Mouse (Mus musculus): ENCODE data around the gene Vmn2r26. TPM values are rescaled to one million over a fixed set of nuclear protein-coding genes. Genes with fewer than 3 reads are reported as not detected.
"Not testable (repeated sequence)": the region's sequence is repeated elsewhere in the genome, so short reads cannot be mapped to it uniquely, and the experiment has no call there.

Vmn2r26 gene
- not detected for total RNA-seq (2021)

DNA sequence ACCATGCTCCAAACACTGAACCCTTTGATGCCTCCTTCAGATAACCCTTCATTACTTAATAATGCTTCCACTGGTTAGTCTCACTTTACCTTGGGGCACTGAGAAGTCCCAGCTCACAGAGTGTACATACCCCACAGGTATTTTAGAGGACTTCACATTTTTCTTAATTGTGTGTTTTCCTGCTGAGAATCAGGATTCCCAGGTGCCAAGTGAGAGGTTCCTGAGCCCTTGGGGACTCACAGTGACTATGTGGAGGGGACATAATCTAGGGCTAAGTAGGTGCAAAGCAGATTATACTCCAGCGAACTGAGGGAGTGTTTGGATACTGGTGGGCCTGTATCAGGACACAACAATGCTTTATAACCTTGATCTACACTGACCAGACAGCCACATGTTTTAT, at the start of gene Vmn2r26:
Gene Vmn2r26, plus strand, starts transcription at position 301 of the 400 bp plus-strand sequence.
- intact Hi-C loops (cut with DNase I), result loop anchor here (5.0 kb wide), 1 partner anchor 167 kb away; no protein-coding TSS in a partner anchor
- DNase-seq (ENCODE audit: low spot score in 2 of 2), result not testable (repeated sequence)

- DNase-seq (ENCODE audit: low spot score in 2 of 2), result no peak
- intact Hi-C loops (cut with DNase I), result loop anchor here (5.0 kb wide), 1 partner anchor 164 kb away; no protein-coding TSS in a partner anchor
These were observed 3.5 kb upstream of the Vmn2r26 start for GRCm38 (mm10) chr6:124020841-124021240.

DNA sequence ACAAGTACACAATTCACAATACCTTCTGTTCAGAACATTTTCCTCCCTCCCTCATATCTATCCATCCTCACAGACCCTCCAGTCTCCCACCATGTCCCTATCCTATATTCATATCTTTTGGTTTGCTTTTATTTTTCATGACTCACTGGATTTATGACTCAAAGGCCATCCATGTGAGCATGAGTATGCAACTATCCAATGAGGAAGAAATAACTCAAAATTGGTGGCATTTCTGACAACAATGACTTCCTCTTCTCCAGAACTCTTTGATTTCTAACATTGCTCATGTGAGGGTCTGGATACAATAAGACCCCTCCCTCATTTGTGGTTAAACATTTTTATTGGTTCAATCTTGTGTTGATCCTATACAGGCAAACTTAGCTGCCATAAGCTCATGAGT, 24.0 kb downstream of the Vmn2r26 start:
- intact Hi-C loops (cut with DNase I), result loop anchor here (5.0 kb wide), 1 partner anchor 216 kb away; no protein-coding TSS in a partner anchor

GRCm38 (mm10) chr6:124053611-124054010, 29.2 kb downstream of the Vmn2r26 start:
- not testable (repeated sequence) for DNase-seq (ENCODE audit: low spot score in 2 of 2)

More for the DNA sequence above, 24.0 kb downstream of the Vmn2r26 start:
- DNase-seq (ENCODE audit: low spot score in 2 of 2), result no peak

DNA sequence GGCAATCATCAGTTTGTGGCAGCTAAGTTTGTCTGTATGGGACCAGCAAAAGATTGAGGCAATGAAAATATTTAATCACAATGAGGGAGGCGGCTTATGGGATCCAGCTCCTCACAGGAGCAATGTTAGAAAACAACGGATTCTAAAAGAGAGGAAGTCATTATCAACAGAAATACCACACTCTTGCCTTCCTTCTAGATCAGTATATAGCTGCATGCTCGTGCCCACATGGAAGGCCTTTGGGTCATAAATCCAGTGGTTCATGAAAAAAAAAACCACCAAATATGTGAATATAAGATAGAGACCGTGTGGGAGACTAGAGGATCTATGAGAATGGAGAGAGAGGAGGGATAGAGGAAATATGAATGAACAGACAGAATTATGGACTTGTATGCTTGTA, 78.0 kb downstream of the Vmn2r26 start:
- no peak for DNase-seq (ENCODE audit: low spot score in 2 of 2)
- intact Hi-C loops (cut with DNase I), result no loop called here

More at GRCm38 (mm10) chr6:124053611-124054010, 29.2 kb downstream of the Vmn2r26 start:
- intact Hi-C loops (cut with DNase I), result not testable (repeated sequence)

Other genes with a start within 250 kb of the Vmn2r26 start
- under 1 TPM in 1 of 2 experiments, not detected in 1; 0.05 TPM for gene Vmn2r24, start 245.7 kb upstream of the Vmn2r26 start, total RNA-seq (2021)
- not detected for gene Vmn2r25, start 171.1 kb upstream of the Vmn2r26 start, total RNA-seq (2021)
- gene Vmn2r27, start 207.3 kb downstream of the Vmn2r26 start, total RNA-seq (2021), result not detected